Mouse (Mus musculus): ENCODE measurements around the gene Hjurp. TPM values are rescaled to one million over a fixed set of nuclear protein-coding genes. Genes with fewer than 3 reads are reported as not detected.

Hjurp gene
- polyA plus RNA-seq (2014; fragmentation: Nextera tagmentation; extraction: Ambion mirVana): 52.9 and 80.2 TPM in 2 replicates

DNA sequence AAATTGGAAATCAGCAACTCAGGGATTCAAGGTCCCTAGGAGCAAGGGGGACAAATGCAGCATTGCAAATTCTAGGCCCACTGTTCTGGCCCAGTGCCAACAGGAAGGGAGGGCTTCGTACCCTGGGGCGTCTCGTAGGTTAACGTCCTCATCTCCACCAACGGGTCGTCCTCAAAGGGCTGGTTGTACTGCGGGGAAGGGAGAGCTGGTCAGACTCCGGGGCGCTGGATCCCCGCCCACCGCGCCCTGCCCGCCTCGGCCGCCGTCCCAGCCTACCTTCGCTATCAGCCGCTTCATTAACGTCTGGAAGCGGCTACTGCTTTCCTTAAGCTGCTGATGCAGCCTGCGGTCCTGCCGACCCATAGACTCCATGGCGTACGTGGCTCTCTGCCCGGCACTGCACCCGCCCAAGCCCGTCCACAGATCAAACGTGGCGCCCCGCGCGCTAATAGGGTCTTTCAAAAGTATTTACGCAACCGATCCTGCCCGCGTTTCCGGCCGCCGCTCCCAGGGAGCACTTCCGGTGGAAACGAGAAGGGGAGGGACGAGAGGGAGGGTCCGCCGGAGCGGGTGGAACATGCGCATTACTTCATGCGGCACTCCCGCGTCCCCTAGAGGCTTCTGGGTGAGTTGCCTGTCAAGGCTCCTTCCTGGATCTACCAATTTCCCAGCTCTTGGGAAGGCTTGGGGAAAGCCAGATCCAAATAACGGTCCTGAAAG is at the start of gene Hjurp, which contains the start of gene Trpm8:
TSS of gene Hjurp (minus strand) at position 536 of the 720 bp plus-strand sequence.
TSS of gene Trpm8 (plus strand) at position 564 of the 720 bp plus-strand sequence.
- no peaks in the 10 kb centered on the region for H3K27me3 ChIP-seq (ENCODE audit: control insufficient read depth, insufficient read depth, low read length)
- no peaks in the 10 kb centered on the region for H3K9me3 ChIP-seq (ENCODE audit: control insufficient read depth, low read length)
- WGBS: 1% methylated on average over 50 of the region's 50 CpGs
- H3K27ac ChIP-seq (replicated peaks; ENCODE audit: low read depth, low read length): peak within 1 kb of the TSS; percentile 64
- peak; percentile 100 for DNase-seq
- peak within 1 kb of the TSS; percentile 49 for H3K4me3 ChIP-seq (replicated peaks; ENCODE audit: low read depth, low read length)
- peaks cover 24% of the 10 kb centered on the region for H3K4me1 ChIP-seq (ENCODE audit: control insufficient read depth, insufficient read depth, low read length)
- peak within 1 kb of the TSS; percentile 56 for H3K4me2 ChIP-seq (ENCODE audit: low read length)
- peaks cover 29% of the 10 kb centered on the region for H3K36me3 ChIP-seq (ENCODE audit: control insufficient read depth, insufficient read depth, low read length)
- peak within 1 kb of the TSS; percentile 61 for H3K9ac ChIP-seq (replicated peaks; ENCODE audit: low read length)
- peak; percentile 95 for ATAC-seq (ENCODE audit: low FRiP score, low TSS enrichment)

DNA sequence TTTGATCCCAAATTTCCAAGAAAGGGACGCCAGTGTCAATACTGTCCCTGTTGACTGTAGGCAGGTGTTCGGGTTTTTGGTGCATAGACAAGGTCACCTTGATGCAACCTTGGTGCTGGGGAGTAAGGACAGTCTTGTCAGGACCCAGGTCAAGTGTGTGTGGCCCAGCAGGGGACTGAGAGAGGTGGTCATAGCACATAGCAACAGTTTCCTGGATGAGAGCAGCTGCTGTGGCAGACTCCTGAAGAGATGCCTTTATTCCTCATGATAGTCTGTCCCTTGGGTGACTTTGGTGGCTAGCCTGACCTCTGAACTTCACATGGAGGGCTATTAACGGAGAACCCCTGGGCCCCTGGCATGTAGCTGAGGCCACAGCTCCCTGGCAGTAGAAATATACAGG is 45.7 kb upstream of the Hjurp start:
- Histone ChIP-seq H3K9ac (replicated peaks; ENCODE audit: low read length) (no peak overlapping the region), H3K27ac (replicated peaks; ENCODE audit: low read depth, low read length) (no peak overlapping the region), H3K4me1 (ENCODE audit: control insufficient read depth, insufficient read depth, low read length) (no peaks in the 10 kb centered on the region), H3K4me3 (replicated peaks; ENCODE audit: low read depth, low read length) (no peak overlapping the region), H3K9me3 (ENCODE audit: control insufficient read depth, low read length) (no peaks in the 10 kb centered on the region), H3K4me2 (ENCODE audit: low read length) (no peak overlapping the region), H3K36me3 (ENCODE audit: control insufficient read depth, insufficient read depth, low read length) (no peaks in the 10 kb centered on the region), H3K27me3 (ENCODE audit: control insufficient read depth, insufficient read depth, low read length) (no peaks in the 10 kb centered on the region)
- DNase-seq (no peak), ATAC-seq (ENCODE audit: low FRiP score, low TSS enrichment) (no peak)
- 73% methylated on average over 3 of the region's 3 CpGs for WGBS

DNA sequence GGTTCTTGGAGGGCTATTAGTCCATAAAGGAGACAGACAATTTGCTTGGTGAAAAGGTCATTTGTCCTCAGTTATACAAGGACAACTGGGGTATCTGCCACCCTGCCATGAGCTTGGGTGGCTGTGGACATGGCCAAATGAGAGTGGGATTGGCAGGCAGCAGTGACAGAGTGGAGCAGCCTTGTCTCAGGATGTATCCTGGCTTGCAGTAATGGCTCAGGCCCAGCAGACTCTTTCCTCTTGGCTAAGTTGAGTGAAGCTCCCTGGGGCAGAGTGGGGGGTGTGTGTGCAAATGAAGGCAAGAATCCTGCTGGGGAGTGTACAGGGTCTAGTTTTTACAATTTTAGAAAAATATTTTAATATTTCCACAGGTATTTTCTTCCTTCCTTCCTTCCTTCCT is 44.7 kb upstream of the Hjurp start:
- DNase-seq (no peak), ATAC-seq (ENCODE audit: low FRiP score, low TSS enrichment) (no peak)
- H3K4me1 ChIP-seq (ENCODE audit: control insufficient read depth, insufficient read depth, low read length): no peaks in the 10 kb centered on the region
- H3K27ac ChIP-seq (replicated peaks; ENCODE audit: low read depth, low read length): no peak overlapping the region
- no peaks in the 10 kb centered on the region for H3K9me3 ChIP-seq (ENCODE audit: control insufficient read depth, low read length)
- no peak overlapping the region for H3K4me2 ChIP-seq (ENCODE audit: low read length)
- H3K27me3 ChIP-seq (ENCODE audit: control insufficient read depth, insufficient read depth, low read length): no peaks in the 10 kb centered on the region
- no peaks in the 10 kb centered on the region for H3K36me3 ChIP-seq (ENCODE audit: control insufficient read depth, insufficient read depth, low read length)
- no peak overlapping the region for H3K4me3 ChIP-seq (replicated peaks; ENCODE audit: low read depth, low read length)
- no peak overlapping the region for H3K9ac ChIP-seq (replicated peaks; ENCODE audit: low read length)

DNA sequence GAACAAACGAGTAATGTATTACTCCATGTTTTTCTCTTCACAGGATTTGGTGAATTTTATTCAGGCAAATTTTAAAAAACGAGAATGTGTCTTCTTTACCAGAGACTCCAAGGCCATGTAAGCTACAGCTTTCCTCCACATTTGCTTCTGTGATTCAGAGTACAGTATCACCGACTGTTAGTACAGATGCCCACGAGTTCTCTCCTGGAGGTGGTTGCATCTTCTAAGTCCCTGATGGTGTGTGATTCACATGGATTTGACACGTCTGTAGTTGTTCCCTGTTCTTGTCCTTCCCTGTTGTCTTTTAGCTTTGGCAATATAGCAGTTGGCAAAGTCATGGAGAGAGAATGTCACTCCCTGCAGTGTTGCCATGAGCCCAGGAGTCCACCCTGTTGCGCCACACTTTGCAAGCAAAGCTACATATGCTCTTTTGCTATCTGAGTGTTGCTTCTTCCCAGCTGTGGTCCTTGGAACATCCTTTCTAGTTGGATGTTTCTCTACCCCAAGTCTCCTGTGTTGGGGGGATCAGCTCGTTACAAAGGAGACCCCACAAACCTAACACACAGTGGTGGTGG is 43.5 kb upstream of the Hjurp start:
- Histone ChIP-seq H3K4me1 (ENCODE audit: control insufficient read depth, insufficient read depth, low read length) (no peaks in the 10 kb centered on the region), H3K9me3 (ENCODE audit: control insufficient read depth, low read length) (no peaks in the 10 kb centered on the region), H3K36me3 (ENCODE audit: control insufficient read depth, insufficient read depth, low read length) (no peaks in the 10 kb centered on the region), H3K27me3 (ENCODE audit: control insufficient read depth, insufficient read depth, low read length) (no peaks in the 10 kb centered on the region), H3K4me3 (replicated peaks; ENCODE audit: low read depth, low read length) (no peak overlapping the region), H3K27ac (replicated peaks; ENCODE audit: low read depth, low read length) (no peak overlapping the region), H3K4me2 (ENCODE audit: low read length) (no peak overlapping the region), H3K9ac (replicated peaks; ENCODE audit: low read length) (no peak overlapping the region)
- DNase-seq: no peak
- 75% methylated on average over 7 of the region's 7 CpGs for WGBS
- no peak for ATAC-seq (ENCODE audit: low FRiP score, low TSS enrichment)

DNA sequence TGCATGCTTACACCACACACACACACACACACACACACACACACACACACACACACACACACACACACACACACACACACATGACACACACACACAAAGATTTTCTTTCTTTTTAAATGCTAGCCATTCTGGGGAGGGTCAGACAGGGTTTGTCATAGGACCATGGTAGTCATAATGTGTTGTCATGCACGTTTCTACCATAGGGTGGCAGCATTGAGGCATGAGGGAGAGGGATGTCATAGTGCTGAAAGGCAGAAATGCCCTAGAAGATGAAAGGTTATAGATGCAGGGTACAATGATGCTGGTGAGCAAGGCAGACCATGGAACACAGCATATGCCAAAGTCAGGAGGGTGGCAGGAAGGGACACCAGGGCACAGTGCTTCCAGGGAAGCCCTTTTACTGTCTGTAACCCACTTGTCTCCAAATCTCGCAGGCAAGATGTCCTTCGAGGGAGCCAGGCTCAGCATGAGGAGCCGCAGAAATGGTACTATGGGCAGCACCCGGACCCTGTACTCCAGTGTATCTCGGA is 41.2 kb upstream of the Hjurp start:
- WGBS: 77% methylated on average over 6 of the region's 6 CpGs
- ATAC-seq (ENCODE audit: low FRiP score, low TSS enrichment): no peak

DNA sequence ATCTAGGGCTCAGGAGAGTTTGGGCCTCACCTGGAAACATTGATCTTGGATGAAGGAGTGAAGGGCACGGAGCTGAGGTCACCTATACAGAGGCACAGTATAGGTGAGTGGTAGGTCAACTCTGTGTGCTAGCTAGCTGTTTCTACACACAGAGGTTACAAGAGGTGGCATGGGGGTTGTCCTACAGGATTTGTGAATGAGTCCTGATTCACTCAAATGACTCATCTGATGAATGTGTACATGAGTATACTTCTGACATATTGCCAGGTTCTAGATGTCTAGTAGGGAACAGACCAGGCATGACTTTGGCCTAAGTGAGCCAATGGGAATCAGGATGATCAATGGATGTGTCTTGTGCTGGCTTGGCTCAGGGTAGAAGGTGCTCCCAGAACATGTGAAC is 39.8 kb upstream of the Hjurp start:
- Histone ChIP-seq H3K4me3 (replicated peaks; ENCODE audit: low read depth, low read length) (no peak overlapping the region), H3K4me1 (ENCODE audit: control insufficient read depth, insufficient read depth, low read length) (no peaks in the 10 kb centered on the region), H3K27ac (replicated peaks; ENCODE audit: low read depth, low read length) (no peak overlapping the region), H3K27me3 (ENCODE audit: control insufficient read depth, insufficient read depth, low read length) (no peaks in the 10 kb centered on the region), H3K36me3 (ENCODE audit: control insufficient read depth, insufficient read depth, low read length) (no peaks in the 10 kb centered on the region), H3K9me3 (ENCODE audit: control insufficient read depth, low read length) (no peaks in the 10 kb centered on the region), H3K9ac (replicated peaks; ENCODE audit: low read length) (no peak overlapping the region), H3K4me2 (ENCODE audit: low read length) (no peak overlapping the region)
- no peak for DNase-seq
- 91% methylated on average over 1 of the region's 1 CpGs for WGBS
- no peak for ATAC-seq (ENCODE audit: low FRiP score, low TSS enrichment)

More for the DNA sequence above, 41.2 kb upstream of the Hjurp start:
- Histone ChIP-seq H3K36me3 (ENCODE audit: control insufficient read depth, insufficient read depth, low read length) (no peaks in the 10 kb centered on the region), H3K27me3 (ENCODE audit: control insufficient read depth, insufficient read depth, low read length) (no peaks in the 10 kb centered on the region), H3K4me2 (ENCODE audit: low read length) (no peak overlapping the region), H3K27ac (replicated peaks; ENCODE audit: low read depth, low read length) (no peak overlapping the region), H3K4me1 (ENCODE audit: control insufficient read depth, insufficient read depth, low read length) (no peaks in the 10 kb centered on the region), H3K4me3 (replicated peaks; ENCODE audit: low read depth, low read length) (no peak overlapping the region), H3K9me3 (ENCODE audit: control insufficient read depth, low read length) (no peaks in the 10 kb centered on the region), H3K9ac (replicated peaks; ENCODE audit: low read length) (no peak overlapping the region)
- peak; percentile 77 for DNase-seq

DNA sequence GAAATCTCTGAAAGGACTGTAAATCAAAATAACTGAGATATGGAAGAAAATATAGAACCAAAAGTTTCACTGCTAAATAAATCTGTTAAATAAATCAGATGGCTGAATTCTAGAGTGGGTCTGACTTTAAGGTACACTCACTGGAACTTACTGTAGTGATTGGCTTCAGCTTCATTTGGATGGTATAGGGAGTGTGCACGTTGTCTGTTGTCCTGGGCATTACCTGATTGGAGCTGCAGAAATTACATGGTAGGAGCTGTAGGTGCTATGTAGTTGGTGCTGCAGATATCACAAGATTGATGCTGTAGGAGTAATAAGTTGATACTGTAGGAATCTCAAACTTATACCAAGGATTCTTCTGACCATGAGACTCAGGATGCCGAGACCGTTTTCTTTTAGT is 32.9 kb upstream of the Hjurp start:
- no peaks in the 10 kb centered on the region for H3K4me1 ChIP-seq (ENCODE audit: control insufficient read depth, insufficient read depth, low read length)
- H3K4me3 ChIP-seq (replicated peaks; ENCODE audit: low read depth, low read length): no peak overlapping the region
- H3K4me2 ChIP-seq (ENCODE audit: low read length): no peak overlapping the region
- H3K9me3 ChIP-seq (ENCODE audit: control insufficient read depth, low read length): peaks cover 49% of the 10 kb centered on the region
- H3K36me3 ChIP-seq (ENCODE audit: control insufficient read depth, insufficient read depth, low read length): no peaks in the 10 kb centered on the region
- no peak for DNase-seq
- no peak overlapping the region for H3K27ac ChIP-seq (replicated peaks; ENCODE audit: low read depth, low read length)
- no peaks in the 10 kb centered on the region for H3K27me3 ChIP-seq (ENCODE audit: control insufficient read depth, insufficient read depth, low read length)
- WGBS: 67% methylated on average over 3 of the region's 3 CpGs
- H3K9ac ChIP-seq (replicated peaks; ENCODE audit: low read length): no peak overlapping the region
- no peak for ATAC-seq (ENCODE audit: low FRiP score, low TSS enrichment)

DNA sequence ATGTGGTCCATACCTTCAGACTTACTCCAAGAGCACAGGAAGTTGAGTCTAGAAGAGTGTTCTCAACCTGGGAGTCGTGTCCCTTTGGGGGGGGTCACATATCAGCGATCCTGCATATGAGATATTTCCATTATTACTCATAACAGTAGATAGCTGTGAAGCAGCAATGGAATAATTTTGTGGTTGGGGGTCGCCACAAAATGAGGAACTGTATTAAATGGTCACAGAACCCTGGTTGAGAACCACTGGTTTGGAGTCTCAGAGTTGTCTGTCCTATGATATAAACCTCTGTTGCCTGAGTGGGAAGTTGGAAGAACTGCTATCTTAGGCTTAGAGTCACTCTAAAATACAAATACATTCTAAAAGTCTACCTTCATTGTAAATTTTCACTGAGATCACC is 32.5 kb upstream of the Hjurp start:
- DNase-seq: no peak
- Histone ChIP-seq H3K4me2 (ENCODE audit: low read length) (no peak overlapping the region), H3K27ac (replicated peaks; ENCODE audit: low read depth, low read length) (no peak overlapping the region), H3K4me1 (ENCODE audit: control insufficient read depth, insufficient read depth, low read length) (no peaks in the 10 kb centered on the region), H3K27me3 (ENCODE audit: control insufficient read depth, insufficient read depth, low read length) (no peaks in the 10 kb centered on the region), H3K9ac (replicated peaks; ENCODE audit: low read length) (no peak overlapping the region), H3K4me3 (replicated peaks; ENCODE audit: low read depth, low read length) (no peak overlapping the region), H3K36me3 (ENCODE audit: control insufficient read depth, insufficient read depth, low read length) (no peaks in the 10 kb centered on the region), H3K9me3 (ENCODE audit: control insufficient read depth, low read length) (peaks cover 54% of the 10 kb centered on the region)
- WGBS: 54% methylated on average over 3 of the region's 3 CpGs
- ATAC-seq (ENCODE audit: low FRiP score, low TSS enrichment): peak; percentile 0; the same call in 1 of the 2 replicates

DNA sequence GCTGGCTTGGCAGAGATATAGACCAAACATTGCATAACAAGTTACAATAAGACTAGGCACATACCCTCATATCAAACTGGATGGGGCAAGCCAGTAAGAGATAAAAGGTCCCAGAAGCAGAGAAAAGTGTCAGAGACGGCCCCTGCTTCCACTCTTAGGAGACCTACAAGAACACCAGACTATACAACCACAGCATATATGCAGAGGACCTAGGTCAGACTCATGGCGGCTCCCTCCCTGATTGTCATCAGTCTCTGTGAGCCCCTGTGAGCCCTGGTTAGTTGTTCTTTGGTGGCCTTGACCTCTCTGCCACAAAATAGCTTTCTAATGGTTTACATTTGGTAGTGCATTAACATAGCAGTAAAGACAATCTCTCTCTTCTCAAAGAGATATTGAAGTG is 31.6 kb upstream of the Hjurp start:
- Histone ChIP-seq H3K9ac (replicated peaks; ENCODE audit: low read length) (no peak overlapping the region), H3K36me3 (ENCODE audit: control insufficient read depth, insufficient read depth, low read length) (no peaks in the 10 kb centered on the region), H3K27me3 (ENCODE audit: control insufficient read depth, insufficient read depth, low read length) (no peaks in the 10 kb centered on the region), H3K4me3 (replicated peaks; ENCODE audit: low read depth, low read length) (no peak overlapping the region), H3K4me1 (ENCODE audit: control insufficient read depth, insufficient read depth, low read length) (no peaks in the 10 kb centered on the region), H3K4me2 (ENCODE audit: low read length) (no peak overlapping the region), H3K27ac (replicated peaks; ENCODE audit: low read depth, low read length) (no peak overlapping the region), H3K9me3 (ENCODE audit: control insufficient read depth, low read length) (peaks cover 62% of the 10 kb centered on the region)
- ATAC-seq (ENCODE audit: low FRiP score, low TSS enrichment): 0 out of 2 replicates have a peak, but pooled peaks have one; percentile 4
- DNase-seq: no peak
- WGBS: 57% methylated on average over 2 of the region's 2 CpGs

Data from midbrain, embryonic 14.5 days (tissue).